Mouse (Mus musculus): Measurements from ENCODE around the gene Tnfrsf25.

Tnfrsf25 gene

GRCm38 (mm10) chr4:152124361-152124961, 8.7 kb downstream of the Tnfrsf25 start:
- DNase-seq: no peak

- DNase-seq: peak; percentile 98
Observed at GRCm38 (mm10) chr4:152125161-152126025, 9.7 kb downstream of the Tnfrsf25 start.

- DNase-seq: peak; percentile 94
Observed at GRCm38 (mm10) chr4:152126026-152126920, 10.5 kb downstream of the Tnfrsf25 start.

- DNase-seq: peak; percentile 92
Observed at GRCm38 (mm10) chr4:152127884-152128283, 12.2 kb downstream of the Tnfrsf25 start.

- DNase-seq: peak; percentile 93
Observed at GRCm38 (mm10) chr4:152128784-152129183, 13.1 kb downstream of the Tnfrsf25 start.

- peak; percentile 88 for DNase-seq
Observed at GRCm38 (mm10) chr4:152129395-152129930, 13.7 kb downstream of the Tnfrsf25 start.

- DNase-seq: peak; percentile 97
Observed at GRCm38 (mm10) chr4:152130771-152131653, 15.3 kb downstream of the Tnfrsf25 start.

- DNase-seq: peak; percentile 91
Observed at GRCm38 (mm10) chr4:152131809-152132771, 16.4 kb downstream of the Tnfrsf25 start.

- peak; percentile 91 for DNase-seq
Observed at GRCm38 (mm10) chr4:152132772-152133169, 17.0 kb downstream of the Tnfrsf25 start.

GRCm38 (mm10) chr4:152133213-152133612, 17.5 kb downstream of the Tnfrsf25 start:
- DNase-seq: no peak

GRCm38 (mm10) chr4:152134507-152134906, 18.8 kb downstream of the Tnfrsf25 start:
- peak; percentile 91 for DNase-seq

- peak; percentile 91 for DNase-seq
Observed at GRCm38 (mm10) chr4:152135363-152135762, 19.6 kb downstream of the Tnfrsf25 start.

- peak; percentile 91 for DNase-seq
Observed at GRCm38 (mm10) chr4:152136112-152136875, 20.6 kb downstream of the Tnfrsf25 start.

GRCm38 (mm10) chr4:152136876-152137250, 21.1 kb downstream of the Tnfrsf25 start:
- peak; percentile 89 for DNase-seq

- peak; percentile 99 for DNase-seq
Observed at GRCm38 (mm10) chr4:152138497-152139260, 22.9 kb downstream of the Tnfrsf25 start.

GRCm38 (mm10) chr4:152140441-152140840, 24.7 kb downstream of the Tnfrsf25 start:
- DNase-seq: peak; percentile 92

GRCm38 (mm10) chr4:152141521-152142135, 25.9 kb downstream of the Tnfrsf25 start:
- no peak for DNase-seq

- DNase-seq: no peak
Observed at GRCm38 (mm10) chr4:152143632-152144031, 27.9 kb downstream of the Tnfrsf25 start.

Data from heart, adult 11 months (tissue).